Mouse (Mus musculus) thymus, postnatal 4 days (tissue): ENCODE data around the gene Nanog.
"Not testable (repeated sequence)": the region's sequence is repeated elsewhere in the genome, so short reads cannot be mapped to it uniquely, and the experiment has no call there.

Experiments used
- DNase-seq: peaks from one replicate; pipeline ENCODE4 v3.0.0; 2021

Nanog gene

GRCm38 (mm10) chr6:122703706-122704105 lies 3.6 kb upstream of the Nanog start:
- no peak for DNase-seq

- DNase-seq: no peak
Observed at GRCm38 (mm10) chr6:122706337-122706840, 900 bp upstream of the Nanog start.

GRCm38 (mm10) chr6:122708826-122709225 lies 1.5 kb downstream of the Nanog start:
- DNase-seq: no peak

GRCm38 (mm10) chr6:122711455-122711854 lies 4.2 kb downstream of the Nanog start:
- DNase-seq: no peak

- DNase-seq: not testable (repeated sequence)
Observed at GRCm38 (mm10) chr6:122713116-122713515, 5.8 kb downstream of the Nanog start.

- no peak for DNase-seq
Observed at GRCm38 (mm10) chr6:122714707-122715365, 7.5 kb downstream of the Nanog start.

GRCm38 (mm10) chr6:122715886-122716285 lies 8.6 kb downstream of the Nanog start:
- DNase-seq: no peak

- not testable (repeated sequence) for DNase-seq
Observed at GRCm38 (mm10) chr6:122718224-122718623, 10.9 kb downstream of the Nanog start.

GRCm38 (mm10) chr6:122719942-122720341 lies 12.7 kb downstream of the Nanog start:
- DNase-seq: peak; percentile 75

GRCm38 (mm10) chr6:122739952-122740351 lies 32.7 kb downstream of the Nanog start:
- peak; percentile 74 for DNase-seq

GRCm38 (mm10) chr6:122741460-122742227 lies 34.4 kb downstream of the Nanog start:
- no peak for DNase-seq

- peak; percentile 48 for DNase-seq
Observed at GRCm38 (mm10) chr6:122742228-122742899, 35.1 kb downstream of the Nanog start.

GRCm38 (mm10) chr6:122743353-122743752 lies 36.1 kb downstream of the Nanog start:
- DNase-seq: no peak

GRCm38 (mm10) chr6:122744505-122745249 lies 37.4 kb downstream of the Nanog start:
- DNase-seq: no peak

- DNase-seq: no peak
Observed at GRCm38 (mm10) chr6:122750579-122750978, 43.3 kb downstream of the Nanog start.

- DNase-seq: no peak
Observed at GRCm38 (mm10) chr6:122755913-122756312, 48.6 kb downstream of the Nanog start.

- DNase-seq: no peak
Observed at GRCm38 (mm10) chr6:122758732-122759131, 51.4 kb downstream of the Nanog start.

- DNase-seq: peak; percentile 62
Observed at GRCm38 (mm10) chr6:122761011-122761599, 53.8 kb downstream of the Nanog start.

GRCm38 (mm10) chr6:122761901-122762300 lies 54.6 kb downstream of the Nanog start:
- DNase-seq: no peak

- no peak for DNase-seq
Observed at GRCm38 (mm10) chr6:122762480-122762879, 55.2 kb downstream of the Nanog start.

GRCm38 (mm10) chr6:122762952-122763700 lies 55.8 kb downstream of the Nanog start:
- no peak for DNase-seq
